Comparison of ENCODE assay signal across 10 mouse cellular contexts in genomic region chr13:41466191-41466590, GRCm38 (mm10). TPM values are rescaled to one million over a fixed set of nuclear protein-coding genes. Genes with fewer than 3 reads are reported as not detected.
DNase-seq lines count a peak whose midpoint lies in the region; ATAC-seq and TF ChIP-seq lines count a peak whose summit lies in the region.
"Had no signal": no experiment of that assay in that cellular context is flagged by ENCODE, and none has a peak within 500 bp of the region (broad histone marks: within the 10 kb centered on the region; RNA-seq: fewer than 3 reads in every experiment).

No protein-coding gene starts in this region.

- peak overlapping the region; percentile 73 for H3K27ac ChIP-seq in layer of hippocampus, adult 2 months
- peak overlapping the region in 1 of 2 experiments; percentile 46; a peak in 2 of 4 replicates for H3K27ac ChIP-seq in heart, embryonic 14.5 days (replicated peaks in 1 of 2; ENCODE audit: control insufficient read depth in 1 of 2, insufficient read depth in 1 of 2, low read depth in 2 of 2, low read length in 2 of 2)
- peak overlapping the region; percentile 79 for H3K27ac ChIP-seq in kidney, embryonic 15.5 days
- peak overlapping the region; percentile 85 for H3K27ac ChIP-seq in macrophage
- no peak overlapping the region for H3K27ac ChIP-seq in hindbrain, embryonic 10.5 days

- 0 out of 2 replicates have a peak, but pooled peaks have one; percentile 54 for ATAC-seq in heart, embryonic 14.5 days (ENCODE audit: insufficient number of reproducible peaks, insufficient read depth, low FRiP score, low read depth)
- ATAC-seq in kidney, embryonic 15.5 days (replicated peaks; ENCODE audit: low FRiP score): no peak
- ATAC-seq: hindbrain, postnatal 0 days had no signal

- no peak overlapping the region for H3K4me2 ChIP-seq in heart, embryonic 14.5 days (ENCODE audit: low read length)
- no peak overlapping the region for H3K4me2 ChIP-seq in kidney, embryonic 15.5 days
- H3K4me2 ChIP-seq: embryonic facial prominence, embryonic 13.5 days had no signal

- no peaks in the 10 kb centered on the region for H3K9me3 ChIP-seq in heart, embryonic 14.5 days (ENCODE audit: control insufficient read depth, low read length)
- no peaks in the 10 kb centered on the region for H3K9me3 ChIP-seq in kidney, embryonic 15.5 days (replicated peaks)
- H3K9me3 ChIP-seq in hindbrain, embryonic 10.5 days: no peaks in the 10 kb centered on the region
- H3K9me3 ChIP-seq: embryonic facial prominence, embryonic 13.5 days had no signal

- H3K4me1 ChIP-seq in heart, embryonic 14.5 days (ENCODE audit: control insufficient read depth in 2 of 2, insufficient read depth in 2 of 2, low read length in 2 of 2): peaks cover 0 to 4% of the 10 kb centered on the region in 2 experiments; a peak in 3 of 4 replicates
- peaks cover 8% of the 10 kb centered on the region; the same call in 1 of the 2 replicates for H3K4me1 ChIP-seq in kidney, embryonic 15.5 days
- H3K4me1 ChIP-seq in hindbrain, embryonic 10.5 days (replicated peaks): no peaks in the 10 kb centered on the region
- H3K4me1 ChIP-seq: embryonic facial prominence, embryonic 13.5 days had no signal

- no peak overlapping the region for H3K4me3 ChIP-seq in layer of hippocampus, adult 2 months
- H3K4me3 ChIP-seq in heart, embryonic 14.5 days (ENCODE audit: control insufficient read depth in 1 of 2, insufficient read depth in 1 of 2, low read depth in 1 of 2, low read length in 2 of 2): no peak overlapping the region
- no peak overlapping the region for H3K4me3 ChIP-seq in kidney, embryonic 15.5 days (replicated peaks)
- H3K4me3 ChIP-seq in macrophage (ENCODE audit: inconsistent target): no peak overlapping the region
- H3K4me3 ChIP-seq in hindbrain, embryonic 10.5 days: no peak overlapping the region
- H3K4me3 ChIP-seq: embryonic facial prominence, embryonic 13.5 days had no signal

- H3K27me3 ChIP-seq in heart, embryonic 14.5 days (ENCODE audit: control insufficient read depth, insufficient read depth, low read length): peaks cover 86% of the 10 kb centered on the region
- H3K27me3 ChIP-seq in kidney, embryonic 15.5 days: no peaks in the 10 kb centered on the region
- no peaks in the 10 kb centered on the region for H3K27me3 ChIP-seq in hindbrain, embryonic 10.5 days (ENCODE audit: insufficient read depth, poor library complexity, severe bottlenecking)
- H3K27me3 ChIP-seq: embryonic facial prominence, embryonic 13.5 days had no signal

- H3K79me2 ChIP-seq in macrophage (ENCODE audit: inconsistent target): no peaks in the 10 kb centered on the region

- 56% methylated on average over 1 of the region's 1 CpGs for WGBS in heart, embryonic 14.5 days
- 73% methylated on average over 1 of the region's 1 CpGs for WGBS in kidney, embryonic 15.5 days
- 60% methylated on average over 1 of the region's 1 CpGs for WGBS in macrophage (ENCODE audit: missing documents)
- 85% methylated on average over 1 of the region's 1 CpGs for WGBS in hindbrain, embryonic 10.5 days

- intact Hi-C loops in left cerebral cortex, postnatal 14 days (cut with DNase I): no loop called here

- no peak for TF ChIP-seq CTCF in layer of hippocampus, adult 2 months (conservative IDR thresholded peaks at IDR 0.05)

- H3K9ac ChIP-seq in heart, embryonic 14.5 days (ENCODE audit: low read length): no peak overlapping the region
- no peak overlapping the region for H3K9ac ChIP-seq in kidney, embryonic 15.5 days
- H3K9ac ChIP-seq: embryonic facial prominence, embryonic 13.5 days had no signal

- no peaks in the 10 kb centered on the region for H3K36me3 ChIP-seq in heart, embryonic 14.5 days (ENCODE audit: control insufficient read depth, insufficient read depth, low read length)
- H3K36me3 ChIP-seq in kidney, embryonic 15.5 days: no peaks in the 10 kb centered on the region
- H3K36me3 ChIP-seq in macrophage (ENCODE audit: inconsistent target): no peaks in the 10 kb centered on the region
- H3K36me3 ChIP-seq in hindbrain, embryonic 10.5 days: no peaks in the 10 kb centered on the region
- H3K36me3 ChIP-seq: embryonic facial prominence, embryonic 13.5 days had no signal

- no peak for DNase-seq in layer of hippocampus, adult 2 months (ENCODE audit: low spot score in 2 of 2)
- no peak for DNase-seq in layer of hippocampus, postnatal 36 days
- no peak for DNase-seq in thymus, postnatal 0 days (ENCODE audit: low spot score)
- no peak for DNase-seq in left cerebral cortex, postnatal 14 days (ENCODE audit: low spot score in 2 of 2)
- no peak for DNase-seq in hindbrain, embryonic 10.5 days (ENCODE audit: low spot score)

RNA-seq across cellular contexts. Expression of gene Nedd9, which starts 21.0 kb away (rescaled TPM):
- total RNA-seq in layer of hippocampus, adult 2 months (2021): 10 to 100 TPM; 12.4 to 14.1 TPM
- 10 to 100 TPM; 11.5 to 12.3 TPM for total RNA-seq in layer of hippocampus, postnatal 36 days (2021)
- polyA plus RNA-seq in heart, embryonic 14.5 days (2014; fragmentation: Nextera tagmentation; extraction: Ambion mirVana): 22.9 and 23.3 TPM in 2 replicates
- polyA plus RNA-seq in kidney, embryonic 15.5 days (2015; fragmentation: Nextera tagmentation; extraction: Ambion mirVana): 22.8 and 23.8 TPM in 2 replicates
- 10 to 100 TPM in 8 of 26 experiments, 1 to 10 TPM in 18; 1.9 to 18.5 (median 7.6) TPM for total RNA-seq in macrophage (2018; cell fraction: chromatin; rRNA removed)
- 1 to 10 TPM; 1.3 to 5.4 (median 3.7) TPM for total RNA-seq in macrophage (2018; cell fraction: cytosol; rRNA removed)
- 10 to 100 TPM in 6 of 26 experiments, 1 to 10 TPM in 20; 1.9 to 16.9 (median 6.4) TPM for total RNA-seq in macrophage (2018; cell fraction: nucleus; rRNA removed)
- polyA plus RNA-seq in macrophage (2018): 2.3 to 4.0 TPM (median 2.7 TPM) in 3 replicates
- polyA plus RNA-seq in thymus, postnatal 0 days (2015; fragmentation: Nextera tagmentation; extraction: Ambion mirVana): 41.2 and 42.1 TPM in 2 replicates
- total RNA-seq in left cerebral cortex, postnatal 14 days (2021): 10 to 100 TPM in 1 of 2 experiments, 1 to 10 TPM in 1; 9.6 to 13.2 TPM
- 17.2 and 20.9 TPM in 2 replicates for polyA plus RNA-seq in hindbrain, embryonic 10.5 days (2016; fragmentation: Nextera tagmentation; extraction: Ambion mirVana)
